Mouse (Mus musculus) liver, embryonic 15.5 days (tissue): ENCODE data around the gene Larp4. TPM values are rescaled to one million over a fixed set of nuclear protein-coding genes. Genes with fewer than 3 reads are reported as not detected.

ENCODE experiments used
- ATAC-seq: fragments of 200-750 bp; cut with Nextera tagmentation; 2 replicates; pipeline ENCODE4 v1.8.0; 2017; ENCODE audit warnings: moderate number of reproducible peaks, mild to moderate bottlenecking, moderate library complexity; ENCODE audit not compliant: insufficient read depth
- H3K27ac ChIP-seq: fragments of 300-500 bp; sonication (generic); replicated peaks from 2 replicates; pipeline ENCODE4 v1.5.1; 2015; ENCODE audit warnings: mild to moderate bottlenecking, inconsistent platforms
- H3K27me3 ChIP-seq: fragments of 300-500 bp; sonication (generic); 2 replicates; pipeline ENCODE4 v1.6.1; 2015; ENCODE audit warnings: mild to moderate bottlenecking, inconsistent platforms
- H3K36me3 ChIP-seq: fragments of 300-500 bp; sonication (generic); replicated peaks from 2 replicates; pipeline ENCODE4 v1.6.1; 2015; ENCODE audit warnings: moderate library complexity, mild to moderate bottlenecking, inconsistent platforms
- H3K4me1 ChIP-seq: fragments of 300-500 bp; sonication (generic); replicated peaks from 2 replicates; pipeline ENCODE4 v1.6.1; 2015; ENCODE audit warnings: inconsistent platforms
- H3K4me2 ChIP-seq: fragments of 300-500 bp; sonication (generic); 2 replicates; pipeline ENCODE4 v1.6.1; 2015; ENCODE audit warnings: moderate library complexity, mild to moderate bottlenecking, inconsistent platforms
- H3K4me3 ChIP-seq: fragments of 300-500 bp; sonication (generic); replicated peaks from 2 replicates; pipeline ENCODE4 v1.5.1; 2015; ENCODE audit warnings: mild to moderate bottlenecking, inconsistent platforms
- H3K9ac ChIP-seq: fragments of 300-500 bp; sonication (generic); 2 replicates; pipeline ENCODE4 v1.6.1; 2015; ENCODE audit warnings: moderate library complexity, mild to moderate bottlenecking, inconsistent platforms
- H3K9me3 ChIP-seq: fragments of 300-500 bp; sonication (generic); replicated peaks from 2 replicates; pipeline ENCODE4 v1.6.1; 2016; ENCODE audit warnings: inconsistent platforms
- WGBS: fragments of 180-500 bp; shearing (Covaris S2); methylation state at CpG from one replicate; pipeline ENCODE4 v1.1.7; 2015; ENCODE audit warnings: mixed read lengths; ENCODE audit not compliant: insufficient replicate concordance; 5-methylcytosine and 5-hydroxymethylcytosine counted together
- polyA plus RNA-seq: library from polyadenylated mRNA; unstranded; fragments of >200 nt; fragmentation: Nextera tagmentation; extraction: Ambion mirVana; gene quantifications from 2 replicates; pipeline ENCODE4 v1.2.1, GENCODE M21; 2015

The Larp4 gene
- polyA plus RNA-seq, 1 experiment from 2014 or later = 15.9 TPM

DNA sequence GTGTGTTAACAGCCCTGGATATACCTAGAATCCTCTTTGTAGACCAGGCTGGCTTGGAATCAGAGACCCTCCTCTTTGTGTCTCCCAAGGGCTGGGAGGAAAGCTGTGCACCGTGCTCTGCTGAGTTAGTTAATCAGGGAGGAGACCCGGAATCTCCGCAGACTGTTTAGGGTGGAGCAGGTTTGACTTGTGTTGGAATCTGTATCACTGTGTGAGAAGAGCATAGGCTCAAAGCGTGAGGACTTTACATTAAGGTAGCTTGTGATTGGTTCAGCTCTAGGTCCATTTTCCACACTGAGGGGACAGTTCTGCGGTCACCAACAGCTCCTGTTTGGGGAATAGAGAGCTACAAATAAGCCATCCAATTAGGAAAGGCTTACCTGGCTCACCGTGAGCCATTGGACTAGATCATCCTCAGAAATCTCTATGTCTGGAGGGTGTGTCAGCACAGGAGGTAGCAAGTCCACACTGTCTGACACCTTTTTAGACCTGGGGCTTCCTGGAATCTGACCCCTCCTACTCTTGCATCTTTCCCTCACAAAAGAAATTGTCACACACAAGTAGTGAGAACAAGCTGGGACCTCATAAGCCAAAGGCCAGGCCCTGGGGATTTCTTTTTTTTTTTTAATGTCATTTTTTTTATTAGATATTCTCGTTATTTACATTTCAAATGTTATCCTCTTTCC is 89.9 kb downstream of the Larp4 start:
- Histone ChIP-seq H3K9me3 (no peaks in the 10 kb centered on the region), H3K4me3 (no peak overlapping the region), H3K4me1 (peaks cover 52% of the 10 kb centered on the region), H3K27me3 (no peaks in the 10 kb centered on the region), H3K36me3 (no peaks in the 10 kb centered on the region), H3K4me2 (no peak overlapping the region), H3K27ac (no peak overlapping the region), H3K9ac (no peak overlapping the region)
- no peak for ATAC-seq
- 73% methylated on average over 7 of the region's 7 CpGs for WGBS

DNA sequence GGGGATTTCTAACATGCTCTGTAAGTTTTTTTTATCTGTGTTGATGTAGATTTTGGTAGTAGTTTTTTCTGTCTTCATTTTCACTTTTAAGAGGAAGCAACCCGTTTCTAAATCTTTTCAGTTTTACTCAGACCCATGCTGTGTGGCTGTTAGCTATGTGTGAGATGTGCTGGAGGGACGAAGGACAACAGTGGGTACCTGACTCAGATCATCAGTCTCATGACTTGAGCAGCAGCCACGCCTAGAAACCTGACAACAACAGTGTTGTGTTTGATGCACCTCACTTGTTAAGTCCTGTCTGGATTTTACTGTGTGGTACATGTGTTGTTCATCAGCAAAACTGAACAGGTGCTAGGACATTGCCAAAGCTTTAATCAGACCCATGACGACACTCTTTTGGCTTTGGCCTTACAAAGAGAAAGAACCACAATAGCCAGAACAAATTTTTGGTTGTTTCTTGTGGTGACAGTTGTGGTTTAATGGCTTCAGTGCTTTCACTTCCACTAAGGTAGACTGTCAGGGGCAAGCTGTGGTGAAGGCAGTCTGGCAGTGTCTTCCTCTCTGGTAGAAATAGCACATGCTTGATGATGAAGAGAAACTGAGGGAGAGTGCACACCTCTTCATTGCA is 90.8 kb downstream of the Larp4 start:
- Histone ChIP-seq H3K9ac (no peak overlapping the region), H3K27ac (no peak overlapping the region), H3K9me3 (no peaks in the 10 kb centered on the region), H3K4me1 (peaks cover 52% of the 10 kb centered on the region), H3K36me3 (no peaks in the 10 kb centered on the region), H3K27me3 (no peaks in the 10 kb centered on the region), H3K4me3 (no peak overlapping the region), H3K4me2 (no peak overlapping the region)
- ATAC-seq = no peak
- WGBS = 41% methylated on average over 4 of the region's 4 CpGs

DNA sequence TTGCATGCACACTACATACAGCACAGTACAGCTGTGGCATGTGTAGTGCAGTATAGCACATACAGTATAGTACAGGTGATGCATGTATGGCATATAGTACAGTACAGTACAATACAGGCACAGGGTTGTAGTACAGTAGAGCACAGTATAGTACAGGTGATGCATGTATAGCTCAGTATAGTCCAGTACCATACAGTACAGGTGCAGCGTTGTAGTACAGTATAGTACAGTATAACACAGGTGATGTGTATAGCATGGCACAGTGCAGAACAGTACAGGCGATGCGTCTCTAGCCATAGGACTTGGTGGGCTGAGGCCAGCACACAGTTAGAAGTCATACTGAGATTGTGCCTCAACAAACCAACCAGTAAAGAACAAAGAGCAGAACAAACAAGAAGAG is 91.5 kb downstream of the Larp4 start:
- 74% methylated on average over 3 of the region's 3 CpGs for WGBS
- H3K4me1 ChIP-seq = peaks cover 52% of the 10 kb centered on the region
- no peak overlapping the region for H3K27ac ChIP-seq

DNA sequence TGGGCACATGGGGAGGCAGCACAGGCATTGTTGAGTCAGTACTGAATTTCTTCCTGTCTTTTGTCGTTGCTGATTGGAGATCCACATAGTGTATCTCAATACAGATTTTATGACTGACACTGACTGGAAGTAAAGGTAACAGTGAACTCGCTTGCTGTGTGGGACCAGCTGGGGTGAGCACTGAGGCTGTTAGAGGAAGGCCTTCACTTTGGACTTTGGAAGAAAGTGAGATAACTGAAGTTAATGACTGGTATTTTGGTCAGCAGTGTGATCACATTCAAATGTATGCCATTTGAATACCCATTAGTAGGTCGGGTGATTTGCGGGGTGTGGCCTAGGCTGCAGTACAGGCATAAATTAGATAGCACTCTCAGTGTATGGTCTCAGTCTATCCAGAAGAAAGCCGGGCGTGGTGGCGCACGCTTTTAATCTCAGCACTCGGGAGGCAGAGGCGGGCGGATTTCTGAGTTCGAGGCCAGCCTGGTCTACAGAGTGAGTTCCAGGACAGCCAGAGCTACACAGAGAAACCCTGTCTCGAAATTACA is 93.4 kb downstream of the Larp4 start:
- H3K9me3 ChIP-seq = no peaks in the 10 kb centered on the region
- no peak overlapping the region for H3K4me3 ChIP-seq
- no peaks in the 10 kb centered on the region for H3K27me3 ChIP-seq
- no peak for ATAC-seq
- no peaks in the 10 kb centered on the region for H3K36me3 ChIP-seq
- no peak overlapping the region for H3K27ac ChIP-seq
- H3K9ac ChIP-seq = no peak overlapping the region
- H3K4me2 ChIP-seq = no peak overlapping the region
- peaks cover 47% of the 10 kb centered on the region for H3K4me1 ChIP-seq
- WGBS = 64% methylated on average over 13 of the region's 13 CpGs

More for the DNA sequence above, 91.5 kb downstream of the Larp4 start:
- Histone ChIP-seq H3K9me3 (no peaks in the 10 kb centered on the region), H3K27me3 (no peaks in the 10 kb centered on the region), H3K36me3 (no peaks in the 10 kb centered on the region), H3K4me3 (no peak overlapping the region), H3K4me2 (no peak overlapping the region), H3K9ac (no peak overlapping the region)
- no peak for ATAC-seq

Other genes starting within 250 kb of the Larp4 start
- 67.5 and 74.7 TPM in 2 replicates for gene Cox14, start 244.4 kb upstream of the Larp4 start, polyA plus RNA-seq
- gene Cers5, start 197.2 kb upstream of the Larp4 start, polyA plus RNA-seq = 8.1 and 9.5 TPM in 2 replicates
- 10.0 and 10.3 TPM in 2 replicates for gene Lima1, start 94.6 kb upstream of the Larp4 start, polyA plus RNA-seq
- gene Fam186a, start 3.0 kb upstream of the Larp4 start, polyA plus RNA-seq = not detected in 2 replicates
- 2.4 and 2.5 TPM in 2 replicates for gene Dip2b, start 68.6 kb downstream of the Larp4 start, polyA plus RNA-seq